Mouse (Mus musculus): ENCODE data around the gene Stag2. TPM values are rescaled to one million over a fixed set of nuclear protein-coding genes. Genes with fewer than 3 reads are reported as not detected.

Stag2 gene
- total RNA-seq, 2 experiments from 2014 or later, result 47.7 to 52.3 TPM

- intact Hi-C loops (cut with DNase I), result no loop called here
- DNase-seq (ENCODE audit: low spot score in 2 of 2), result no peak
Measured at GRCm38 (mm10) chrX:42188825-42189426, 39.8 kb downstream of the Stag2 start.

GRCm38 (mm10) chrX:42194608-42195007, 45.5 kb downstream of the Stag2 start:
- DNase-seq (ENCODE audit: low spot score in 2 of 2), result no peak
- intact Hi-C loops (cut with DNase I), result no loop called here

- no peak for DNase-seq (ENCODE audit: low spot score in 2 of 2)
Measured at GRCm38 (mm10) chrX:42202482-42202881, 53.4 kb downstream of the Stag2 start.

GRCm38 (mm10) chrX:42215742-42216141, 66.6 kb downstream of the Stag2 start:
- intact Hi-C loops (cut with DNase I), result no loop called here

More at GRCm38 (mm10) chrX:42202482-42202881, 53.4 kb downstream of the Stag2 start:
- intact Hi-C loops (cut with DNase I), result no loop called here

GRCm38 (mm10) chrX:42250342-42250741, 101.2 kb downstream of the Stag2 start:
- intact Hi-C loops (cut with DNase I), result no loop called here
- no peak for DNase-seq (ENCODE audit: low spot score in 2 of 2)

More at GRCm38 (mm10) chrX:42215742-42216141, 66.6 kb downstream of the Stag2 start:
- no peak for DNase-seq (ENCODE audit: low spot score in 2 of 2)

- intact Hi-C loops (cut with DNase I), result loop anchor here (10.0 kb wide), 1 partner anchor 252 kb away; no protein-coding TSS in a partner anchor
- DNase-seq (ENCODE audit: low spot score in 2 of 2), result peak in 1 of 2 experiments; percentile 7
Measured at GRCm38 (mm10) chrX:42272713-42273112, 123.6 kb downstream of the Stag2 start.

- intact Hi-C loops (cut with DNase I), result no loop called here
- no peak for DNase-seq (ENCODE audit: low spot score in 2 of 2)
Measured at GRCm38 (mm10) chrX:42290215-42290614, 141.1 kb downstream of the Stag2 start.

- DNase-seq (ENCODE audit: low spot score in 2 of 2), result no peak
- intact Hi-C loops (cut with DNase I), result no loop called here
Measured at GRCm38 (mm10) chrX:42315231-42315630, 166.1 kb downstream of the Stag2 start.

- intact Hi-C loops (cut with DNase I), result no loop called here
- no peak for DNase-seq (ENCODE audit: low spot score in 2 of 2)
Measured at GRCm38 (mm10) chrX:42320424-42320823, 171.3 kb downstream of the Stag2 start.

- no peak for DNase-seq (ENCODE audit: low spot score in 2 of 2)
- intact Hi-C loops (cut with DNase I), result no loop called here
Measured at GRCm38 (mm10) chrX:42321200-42321773, 172.2 kb downstream of the Stag2 start.

GRCm38 (mm10) chrX:42324848-42325247, 175.7 kb downstream of the Stag2 start:
- intact Hi-C loops (cut with DNase I), result no loop called here
- DNase-seq (ENCODE audit: low spot score in 2 of 2), result no peak

Other genes starting within 250 kb of the Stag2 start
- gene Thoc2, start 228.6 kb upstream of the Stag2 start, total RNA-seq (2021), result 10 to 100 TPM; 39.5 to 49.0 TPM
- gene Xiap, start 89.6 kb upstream of the Stag2 start, total RNA-seq (2021), result 10 to 100 TPM; 47.9 to 50.3 TPM